Mouse (Mus musculus) cerebellum, adult 2 months (tissue): ENCODE results near the gene Plcl2.

ENCODE experiments used
- CTCF ChIP-seq: fragments of 200-500 bp; IDR thresholded peaks from 2 replicates; pipeline ENCODE4 v1.5.1; 2011; ENCODE audit warnings: low read depth, mild to moderate bottlenecking, control low read depth, low read length, moderate library complexity, borderline replicate concordance; ENCODE audit not compliant: insufficient read depth
- POLR2A ChIP-seq: fragments of 200-500 bp; IDR thresholded peaks from 2 replicates; pipeline ENCODE4 v1.6.1; 2011; ENCODE audit warnings: low read length, control low read depth, borderline replicate concordance; ENCODE audit not compliant: insufficient read depth

- TF ChIP-seq POLR2A (no peak), CTCF (no peak)
Measured at GRCm38 (mm10) chr17:50678748-50679147, 169.5 kb downstream of the Plcl2 start.
